Mouse (Mus musculus) kidney, adult 2 months (tissue): Measurements from ENCODE around the gene Spsb1.

Experiments used
- CTCF ChIP-seq: fragments of 200-500 bp; conservative IDR thresholded peaks from 2 replicates; pipeline ENCODE4 v1.5.1; 2011; ENCODE audit warnings: low read depth, mild to moderate bottlenecking, control low read depth, low read length, moderate library complexity, mixed read lengths; ENCODE audit not compliant: insufficient read depth, insufficient read length
- POLR2A ChIP-seq: fragments of 200-500 bp; IDR thresholded peaks from one replicate; pipeline ENCODE4 v1.6.1; 2011; ENCODE audit warnings: low read depth, low read length, control low read depth

DNA sequence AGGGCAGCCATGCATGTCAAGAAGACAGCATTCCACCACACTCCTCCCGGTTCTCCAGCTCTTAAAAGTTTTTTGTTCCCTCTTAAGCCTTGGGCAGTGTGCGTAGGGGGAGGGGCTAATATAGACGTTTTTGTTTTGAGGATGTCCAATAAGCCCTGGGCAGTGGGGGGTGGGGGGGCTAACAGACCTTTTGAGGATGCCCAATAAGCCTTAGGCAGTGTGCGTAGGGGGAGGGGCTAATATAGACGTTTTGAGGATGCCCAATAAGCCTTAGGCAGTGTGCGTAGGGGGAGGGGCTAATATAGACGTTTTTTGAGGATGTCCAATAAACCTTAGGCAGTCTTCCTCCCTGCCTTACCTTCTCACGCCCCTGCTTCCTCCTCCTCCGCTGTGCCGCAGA is 5.0 kb upstream of the Spsb1 start:
- no peak for TF ChIP-seq CTCF
- no peak for TF ChIP-seq POLR2A
